Mouse (Mus musculus): ENCODE results near the gene Pecam1.
A peak's percentile ranks its signal among the peaks of the same experiment; 100 is the strongest.

DNA sequence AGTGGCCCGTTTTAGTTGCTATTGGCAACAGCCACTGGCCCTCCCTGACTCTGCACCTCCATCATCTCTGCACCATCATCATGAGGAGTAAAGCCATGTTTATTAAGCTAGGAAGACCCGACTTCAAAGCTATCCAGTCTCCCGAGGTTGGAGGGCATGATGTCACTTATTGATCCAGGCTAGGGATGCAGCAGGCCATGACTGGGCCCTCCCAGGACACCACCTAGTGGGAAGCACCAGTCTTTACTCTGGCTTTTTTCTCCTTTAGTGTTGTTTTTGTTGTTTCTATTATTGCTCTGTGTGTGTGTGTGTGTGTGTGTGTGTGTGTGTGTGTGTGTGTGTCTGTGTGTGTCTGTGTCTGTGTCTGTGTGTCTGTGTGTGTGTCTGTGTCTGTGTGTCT is 124.9 kb downstream of the Pecam1 start:
- TF ChIP-seq CTCF (IDR thresholded peaks at IDR 0.05; ENCODE audit: low read depth) = peak; percentile 9; the same call in 1 of the 2 replicates
- no peak for TF ChIP-seq EP300 (IDR thresholded peaks at IDR 0.05; ENCODE audit: low read depth)
